Mouse (Mus musculus) forebrain, postnatal 0 days (tissue): ENCODE data around the gene Sec24b. TPM values are rescaled to one million over a fixed set of nuclear protein-coding genes. Genes with fewer than 3 reads are reported as not detected.

Source experiments
- ATAC-seq: fragments of 200-750 bp; cut with Nextera tagmentation; 2 replicates; pipeline ENCODE4 v1.8.0; 2017; ENCODE audit warnings: mild to moderate bottlenecking, moderate library complexity
- DNase-seq: peaks from one replicate; pipeline ENCODE4 v3.0.0-alpha.2; 2015
- H3K27ac ChIP-seq: fragments of 300-500 bp; sonication (generic); 2 replicates; pipeline ENCODE4 v1.5.1; 2014; ENCODE audit warnings: low read depth, mild to moderate bottlenecking, antibody characterized with exemption, low read length, moderate library complexity, mixed read lengths
- H3K27me3 ChIP-seq: fragments of 300-500 bp; sonication (generic); 2 replicates; pipeline ENCODE4 v1.6.1; 2014; ENCODE audit warnings: mild to moderate bottlenecking, low read length, mixed read lengths; ENCODE audit not compliant: insufficient read depth
- H3K36me3 ChIP-seq: fragments of 300-500 bp; sonication (generic); 2 replicates; pipeline ENCODE4 v1.6.1; 2014; ENCODE audit warnings: mild to moderate bottlenecking, moderate library complexity; ENCODE audit not compliant: insufficient read depth
- H3K4me1 ChIP-seq: fragments of 300-500 bp; sonication (generic); 2 replicates; pipeline ENCODE4 v1.6.1; 2014; ENCODE audit warnings: antibody characterized with exemption; ENCODE audit not compliant: insufficient read depth
- H3K4me2 ChIP-seq: fragments of 300-500 bp; sonication (generic); 2 replicates; pipeline ENCODE4 v1.6.1; 2014; ENCODE audit warnings: low read depth, mild to moderate bottlenecking, moderate library complexity
- H3K4me3 ChIP-seq: fragments of 300-500 bp; sonication (generic); 2 replicates; pipeline ENCODE4 v1.5.1; 2014; ENCODE audit warnings: low read depth, low read length, mixed read lengths
- H3K9ac ChIP-seq: fragments of 300-500 bp; sonication (generic); 2 replicates; pipeline ENCODE4 v1.6.1; 2014; ENCODE audit warnings: mild to moderate bottlenecking
- H3K9me3 ChIP-seq: fragments of 300-500 bp; sonication (generic); 2 replicates; pipeline ENCODE4 v1.6.1; 2016; ENCODE audit warnings: low read length
- CTCF ChIP-seq: sonication (generic); IDR thresholded peaks from 2 replicates; pipeline ENCODE4 v1.5.1; 2016; ENCODE audit warnings: antibody characterized with exemption, control low read depth, low read depth
- WGBS: fragments of 180-500 bp; shearing (Covaris S2); extraction: QIAGEN DNeasy Blood & Tissue Kit; methylation state at CpG from one replicate; pipeline ENCODE4 v1.1.7; 2014; 5-methylcytosine and 5-hydroxymethylcytosine counted together
- polyA plus RNA-seq: library from polyadenylated mRNA; unstranded; fragments of >200 nt; fragmentation: Nextera tagmentation; extraction: Ambion mirVana; gene quantifications from 2 replicates; pipeline ENCODE4 v1.2.1, GENCODE M21; 2015
- total RNA-seq: library from RNA; depleted of rRNA; stranded (reverse); fragments of >200 nt; gene quantifications from 2 replicates; pipeline ENCODE4 v1.2.3, GENCODE M21; 2014

Sec24b gene
- total and polyA plus RNA-seq, 2 experiments from 2014 or later: 24.3 to 34.0 TPM

DNA sequence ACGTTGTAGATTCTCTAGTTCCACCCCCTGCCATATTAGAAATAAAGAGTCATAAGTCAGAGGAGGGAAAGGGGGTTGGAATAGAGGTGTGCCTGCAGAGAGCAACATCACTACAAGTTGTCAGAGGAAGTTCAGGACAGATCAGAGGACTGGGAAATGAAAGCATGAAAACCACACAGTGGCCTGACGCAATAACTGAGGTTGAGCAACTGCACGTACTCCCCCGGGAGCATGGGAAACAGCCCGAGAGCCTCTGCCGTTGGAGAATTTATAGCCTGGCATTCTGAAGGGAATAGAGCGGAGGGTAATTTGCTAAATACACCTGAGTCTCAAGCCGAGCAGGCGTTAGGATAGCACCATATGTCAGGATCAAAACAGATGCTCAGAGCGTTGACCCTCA lies 11.7 kb upstream of the Sec24b start:
- Histone ChIP-seq H3K4me3 (no peak overlapping the region), H3K27me3 (no peaks in the 10 kb centered on the region), H3K9ac (no peak overlapping the region), H3K4me1 (no peaks in the 10 kb centered on the region), H3K36me3 (no peaks in the 10 kb centered on the region), H3K9me3 (no peaks in the 10 kb centered on the region), H3K4me2 (no peak overlapping the region), H3K27ac (no peak overlapping the region)
- TF ChIP-seq CTCF: no peak
- WGBS: 82% methylated on average over 10 of the region's 10 CpGs
- DNase-seq (no peak), ATAC-seq (no peak)

DNA sequence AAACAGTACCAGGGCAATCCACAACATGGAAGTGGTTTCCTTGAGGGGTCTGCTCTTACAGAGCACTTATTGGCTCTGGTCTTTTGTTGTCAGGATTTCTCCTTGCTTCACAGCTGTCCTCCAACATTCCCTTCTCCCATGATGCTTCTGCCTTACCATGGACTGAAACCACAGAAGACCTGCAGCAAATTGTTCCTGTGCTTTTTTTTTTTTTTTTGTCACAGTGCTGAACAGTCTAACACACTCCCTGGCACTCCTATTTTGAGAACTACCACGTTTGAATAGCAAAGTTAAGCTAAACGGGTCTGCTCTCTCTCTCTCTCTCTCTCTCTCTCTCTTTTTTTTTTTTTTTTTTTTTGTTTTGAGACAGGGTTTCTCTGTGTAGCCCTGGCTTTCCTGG lies 10.6 kb upstream of the Sec24b start:
- H3K9me3 ChIP-seq: no peaks in the 10 kb centered on the region
- no peak overlapping the region for H3K27ac ChIP-seq
- DNase-seq: no peak
- H3K4me1 ChIP-seq: no peaks in the 10 kb centered on the region
- no peaks in the 10 kb centered on the region for H3K36me3 ChIP-seq
- no peak for TF ChIP-seq CTCF
- no peak overlapping the region for H3K4me3 ChIP-seq
- no peak overlapping the region for H3K4me2 ChIP-seq
- ATAC-seq: no peak
- WGBS: 49% methylated on average over 2 of the region's 2 CpGs
- no peak overlapping the region for H3K9ac ChIP-seq
- no peaks in the 10 kb centered on the region for H3K27me3 ChIP-seq

DNA sequence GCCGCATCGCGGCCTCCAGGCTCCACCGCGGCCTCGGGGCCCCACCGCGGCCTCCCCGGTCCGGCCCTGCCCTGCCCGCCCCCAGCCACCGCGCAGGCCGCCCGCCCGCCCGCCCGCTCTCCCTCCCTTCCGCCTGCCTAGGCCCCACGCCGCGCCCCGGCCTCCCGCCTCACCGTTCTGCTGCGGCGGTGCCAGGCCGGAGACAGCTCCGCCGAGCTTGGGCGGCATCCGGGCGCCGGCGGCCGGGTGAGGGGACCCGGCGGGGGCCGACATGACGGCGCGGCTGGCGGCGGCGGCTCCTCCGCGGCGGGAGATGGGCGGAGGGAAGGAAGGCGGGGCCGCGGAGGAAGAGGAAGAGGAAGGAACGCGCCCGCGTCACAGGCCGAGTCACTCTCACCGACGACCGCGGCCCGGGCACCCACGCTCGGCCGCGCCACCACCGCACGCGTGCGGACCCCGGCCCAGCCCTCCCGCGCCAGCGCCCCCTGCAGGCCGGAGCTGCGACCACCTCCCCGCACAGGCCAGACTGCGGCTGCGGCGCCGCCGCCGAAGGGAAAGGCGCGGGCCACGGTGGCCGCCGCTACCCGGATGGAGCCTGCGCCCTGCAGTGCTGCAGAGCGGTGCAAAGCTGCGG lies 840 bp downstream of the Sec24b start:
- Histone ChIP-seq H3K4me1 (peaks cover 15% of the 10 kb centered on the region), H3K4me2 (peak overlapping the region; percentile 94), H3K9ac (peak overlapping the region; percentile 92), H3K27me3 (no peaks in the 10 kb centered on the region), H3K9me3 (no peaks in the 10 kb centered on the region), H3K27ac (peak overlapping the region; percentile 94), H3K4me3 (peak overlapping the region; percentile 93), H3K36me3 (no peaks in the 10 kb centered on the region)
- TF ChIP-seq CTCF: peak; percentile 74
- DNase-seq (peak; percentile 92), ATAC-seq (peak; percentile 97)
- WGBS: 1% methylated on average over 44 of the region's 92 CpGs

DNA sequence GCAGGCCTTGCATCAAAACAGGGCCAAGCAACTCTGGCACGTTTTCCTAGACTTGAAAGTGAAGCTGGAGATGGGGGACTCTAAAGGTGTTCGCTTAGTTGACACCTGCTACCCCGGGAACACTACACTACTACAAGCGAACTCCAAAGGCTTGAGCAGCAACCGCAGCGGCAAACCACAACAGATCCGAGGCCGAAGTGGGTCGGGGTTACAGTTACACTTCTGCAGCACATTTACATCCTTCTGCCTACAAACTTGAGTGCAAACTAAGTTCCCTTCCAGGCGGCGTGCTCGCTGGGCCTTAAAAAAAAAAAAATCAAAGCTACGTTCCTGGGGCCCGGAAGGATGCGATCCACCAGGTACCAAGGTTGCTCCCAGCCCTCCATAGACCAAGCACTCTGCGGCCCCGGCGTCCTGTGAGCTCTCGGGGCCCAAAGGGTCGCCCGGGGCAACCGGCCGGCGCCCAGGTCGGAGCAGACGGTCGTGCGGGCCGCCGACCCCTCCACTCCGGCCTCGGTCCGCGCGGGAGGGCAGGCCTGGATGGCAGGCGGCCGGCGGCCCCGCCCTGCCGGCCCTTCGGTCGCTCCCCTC lies 1.5 kb downstream of the Sec24b start:
- H3K9me3 ChIP-seq: no peaks in the 10 kb centered on the region
- peak overlapping the region; percentile 93 for H3K4me3 ChIP-seq
- peak overlapping the region; percentile 92 for H3K9ac ChIP-seq
- TF ChIP-seq CTCF: no peak
- H3K36me3 ChIP-seq: no peaks in the 10 kb centered on the region
- ATAC-seq: peak; percentile 23
- peak; percentile 39 for DNase-seq
- H3K4me2 ChIP-seq: peak overlapping the region; percentile 94
- WGBS: under 1% methylated on average over 39 of the region's 42 CpGs
- H3K27me3 ChIP-seq: no peaks in the 10 kb centered on the region
- peak overlapping the region; percentile 94 for H3K27ac ChIP-seq
- H3K4me1 ChIP-seq: peaks cover 15% of the 10 kb centered on the region

DNA sequence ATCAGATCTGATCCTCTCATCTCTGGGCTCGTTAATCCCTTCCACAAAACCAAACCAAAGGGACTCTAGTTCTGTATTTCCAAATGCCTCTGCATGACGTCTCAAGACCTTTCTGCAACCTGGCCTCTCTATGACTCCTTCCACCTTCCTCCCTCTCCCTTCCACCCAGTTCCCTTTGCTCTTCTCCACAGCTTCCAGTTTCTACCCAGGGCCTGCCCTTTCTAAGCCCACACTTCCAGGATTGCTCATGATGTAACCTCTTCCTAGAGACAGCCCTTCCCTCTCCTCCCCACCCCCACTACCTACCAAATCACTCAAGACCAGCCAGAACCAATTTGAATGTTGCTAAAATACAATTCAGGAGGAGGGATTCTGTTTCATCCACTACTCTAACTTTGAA lies 2.9 kb downstream of the Sec24b start:
- no peak overlapping the region for H3K27ac ChIP-seq
- H3K27me3 ChIP-seq: no peaks in the 10 kb centered on the region
- no peak for DNase-seq
- no peak overlapping the region for H3K9ac ChIP-seq
- H3K36me3 ChIP-seq: no peaks in the 10 kb centered on the region
- peaks cover 15% of the 10 kb centered on the region for H3K4me1 ChIP-seq
- H3K4me2 ChIP-seq: no peak overlapping the region
- no peaks in the 10 kb centered on the region for H3K9me3 ChIP-seq
- 45% methylated on average over 2 of the region's 2 CpGs for WGBS
- ATAC-seq: no peak
- TF ChIP-seq CTCF: no peak
- H3K4me3 ChIP-seq: no peak overlapping the region

DNA sequence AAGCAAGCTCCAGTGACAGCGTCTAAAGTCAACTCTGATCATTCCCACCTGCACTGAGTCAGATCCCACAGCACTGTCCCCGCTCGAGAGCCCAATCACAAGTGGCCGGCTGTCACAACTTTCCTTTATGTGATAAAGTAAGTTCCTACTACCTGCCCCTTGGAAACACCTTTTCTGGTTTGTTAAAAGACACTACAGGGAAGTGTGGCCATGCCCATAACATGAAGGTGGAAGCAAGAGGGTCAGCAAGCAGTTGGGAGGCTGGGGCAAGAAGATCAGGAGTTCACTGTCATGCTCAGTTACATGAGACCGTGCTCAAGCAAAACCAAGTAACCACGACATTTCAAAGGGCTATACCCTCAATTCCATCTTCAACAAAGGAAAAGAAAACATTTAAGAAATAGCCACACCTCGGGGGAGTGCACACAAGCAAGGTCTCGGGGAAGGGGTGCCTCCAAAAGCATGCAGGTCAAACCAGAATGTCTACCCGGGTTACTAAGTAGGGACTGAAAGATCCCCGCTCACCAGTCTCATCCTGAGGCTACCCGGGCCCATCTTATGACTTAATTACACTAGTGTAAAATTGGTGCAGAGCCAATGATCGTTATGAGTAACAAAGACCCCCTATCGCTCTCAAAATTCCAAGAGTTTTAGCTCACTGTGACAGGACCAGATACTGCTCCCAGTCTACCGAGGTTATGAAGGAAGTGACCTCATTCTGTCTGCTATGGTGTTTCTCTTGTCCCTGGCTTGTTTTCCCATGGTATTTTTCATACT lies 3.6 kb downstream of the Sec24b start:
- H3K4me1 ChIP-seq: peaks cover 15% of the 10 kb centered on the region
- no peak overlapping the region for H3K27ac ChIP-seq
- ATAC-seq (no peak), DNase-seq (no peak)
- no peaks in the 10 kb centered on the region for H3K9me3 ChIP-seq
- no peaks in the 10 kb centered on the region for H3K36me3 ChIP-seq
- no peak for TF ChIP-seq CTCF
- 60% methylated on average over 14 of the region's 14 CpGs for WGBS
- H3K4me2 ChIP-seq: no peak overlapping the region
- H3K9ac ChIP-seq: no peak overlapping the region
- no peaks in the 10 kb centered on the region for H3K27me3 ChIP-seq
- H3K4me3 ChIP-seq: no peak overlapping the region
